Mouse (Mus musculus) embryo, embryonic 11 days (tissue): Measurements from ENCODE around the gene Plekhj1.
A peak's percentile ranks its signal among the peaks of the same experiment; 100 is the strongest.

Experiments
- DNase-seq: peaks from one replicate; pipeline ENCODE4 v3.0.0-alpha.2; 2015

Gene Plekhj1

DNA sequence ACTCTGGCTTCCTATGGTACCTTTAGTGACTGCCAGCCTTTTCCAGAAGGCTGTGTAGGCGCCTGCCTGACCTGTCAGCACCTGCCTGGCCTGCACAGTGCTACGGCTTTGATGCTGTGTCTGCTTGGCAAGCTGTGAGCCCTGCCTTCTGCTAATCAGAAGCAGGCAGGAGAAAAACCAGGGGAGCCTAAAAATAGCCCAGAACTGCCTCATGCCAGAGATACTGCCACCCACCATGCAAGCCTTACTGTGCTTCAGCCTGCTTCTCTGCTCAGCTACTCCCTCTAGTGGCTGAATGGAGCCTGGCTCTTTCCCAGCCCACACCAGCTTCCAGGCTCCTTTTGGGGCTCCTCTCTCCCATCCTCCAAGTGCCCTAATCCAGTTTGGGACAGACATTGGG, 23.9 kb downstream of the Plekhj1 start:
- DNase-seq = peak; percentile 78

DNA sequence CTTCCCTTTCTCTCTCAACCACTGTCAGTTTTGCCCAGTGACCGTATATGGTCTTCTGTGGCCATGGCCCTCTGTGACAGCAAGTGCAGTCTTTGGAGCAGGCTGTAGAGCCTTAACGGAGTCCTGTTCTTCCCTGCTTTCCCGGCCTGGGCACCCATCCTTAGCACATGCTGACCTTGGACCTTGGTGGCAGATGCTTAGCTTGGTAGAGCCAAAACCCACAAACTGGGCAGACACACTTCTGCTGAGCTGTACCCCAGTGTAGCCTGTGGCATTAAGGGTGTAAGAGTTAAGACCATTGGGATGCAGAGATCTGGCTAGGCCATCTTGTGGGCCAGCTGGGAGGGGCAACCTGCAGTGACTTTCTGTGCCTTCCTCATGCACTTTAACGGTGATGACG, 24.6 kb downstream of the Plekhj1 start:
- DNase-seq = no peak

DNA sequence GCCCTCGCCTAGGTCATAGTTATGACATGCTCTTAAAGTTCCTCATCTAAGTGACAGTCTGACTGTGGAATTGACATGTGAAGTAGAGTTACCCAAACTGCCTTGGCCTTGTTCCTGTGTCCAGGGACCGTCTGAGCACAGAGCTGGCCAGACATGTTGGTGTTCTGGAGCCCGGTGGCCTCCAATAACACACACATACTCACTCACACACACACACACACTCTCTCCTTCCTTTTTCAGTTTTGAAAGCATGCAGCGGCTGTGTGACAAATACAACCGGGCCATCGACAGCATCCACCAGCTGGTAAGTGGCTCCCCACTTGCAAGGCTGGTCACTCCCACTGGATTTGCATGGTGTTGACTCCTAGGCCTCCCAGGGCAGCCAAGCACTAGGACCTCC, 30.1 kb downstream of the Plekhj1 start:
- no peak for DNase-seq

DNA sequence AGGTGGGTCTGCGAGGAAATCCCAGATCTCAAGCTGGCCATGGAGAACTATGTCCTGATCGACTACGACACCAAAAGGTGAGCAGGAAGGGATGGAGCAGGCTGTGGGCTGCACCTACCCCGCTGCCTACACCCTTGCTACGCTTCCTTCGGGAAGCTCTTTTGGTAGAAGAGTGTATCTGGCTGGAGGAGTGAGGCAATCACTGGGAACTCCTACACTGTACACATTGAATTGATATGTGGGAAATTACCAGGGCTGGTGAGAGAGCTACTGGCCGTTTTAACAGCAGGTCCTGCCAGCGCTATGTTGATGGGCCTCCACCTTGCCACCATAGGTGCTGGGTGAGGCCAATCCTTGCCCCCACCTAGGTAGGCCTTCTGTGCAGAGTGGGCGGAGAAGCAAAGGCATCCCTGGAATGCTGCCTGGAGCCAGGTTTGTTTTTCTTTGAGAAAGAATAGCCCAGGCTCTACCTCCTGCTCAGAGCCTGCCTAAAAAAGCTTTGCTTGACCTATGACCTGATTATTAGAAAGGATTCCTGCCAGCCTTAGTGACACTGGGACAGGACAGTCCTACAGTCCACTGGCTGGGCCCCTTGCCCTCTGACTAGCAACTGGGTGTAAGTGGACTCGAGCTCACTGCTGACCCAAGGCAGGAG, 32.1 kb downstream of the Plekhj1 start:
- DNase-seq = no peak

DNA sequence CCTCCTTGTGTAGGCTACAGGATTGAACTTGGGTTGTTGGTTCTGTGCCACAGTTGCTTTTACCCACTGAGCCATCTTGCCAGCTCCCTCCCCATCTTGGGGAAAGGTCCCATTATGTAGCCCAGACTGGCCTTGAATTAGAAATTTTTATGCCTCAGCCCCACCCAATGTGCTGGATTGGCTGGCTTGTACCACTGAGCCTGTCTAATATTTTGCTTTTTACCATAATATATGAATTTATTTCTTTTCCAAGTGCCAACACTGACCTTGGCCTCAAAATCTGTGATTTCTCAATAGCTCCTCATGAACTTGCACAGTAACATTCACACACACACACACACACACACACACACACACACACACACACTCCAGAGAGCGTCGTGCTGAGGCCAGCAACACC, 32.7 kb downstream of the Plekhj1 start:
- no peak for DNase-seq

DNA sequence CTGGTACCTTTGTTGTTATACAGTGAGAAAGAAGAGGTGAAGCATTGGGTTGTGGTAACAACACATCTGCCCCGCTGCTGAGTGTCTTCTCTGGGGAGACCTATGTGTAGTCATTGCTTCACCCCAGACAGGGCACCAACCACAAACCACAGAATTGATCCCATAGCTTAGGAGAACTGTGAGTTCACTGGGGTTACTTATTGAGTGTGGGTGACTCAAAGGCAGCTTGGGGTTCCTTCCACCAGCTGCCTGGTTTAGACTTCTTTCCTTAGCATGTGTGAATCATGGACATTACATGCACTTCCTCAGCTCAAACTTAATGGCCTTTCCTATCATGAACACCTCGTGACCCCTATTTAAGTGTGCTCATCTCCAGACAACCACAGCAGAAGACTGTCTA, 34.9 kb downstream of the Plekhj1 start:
- DNase-seq = no peak

DNA sequence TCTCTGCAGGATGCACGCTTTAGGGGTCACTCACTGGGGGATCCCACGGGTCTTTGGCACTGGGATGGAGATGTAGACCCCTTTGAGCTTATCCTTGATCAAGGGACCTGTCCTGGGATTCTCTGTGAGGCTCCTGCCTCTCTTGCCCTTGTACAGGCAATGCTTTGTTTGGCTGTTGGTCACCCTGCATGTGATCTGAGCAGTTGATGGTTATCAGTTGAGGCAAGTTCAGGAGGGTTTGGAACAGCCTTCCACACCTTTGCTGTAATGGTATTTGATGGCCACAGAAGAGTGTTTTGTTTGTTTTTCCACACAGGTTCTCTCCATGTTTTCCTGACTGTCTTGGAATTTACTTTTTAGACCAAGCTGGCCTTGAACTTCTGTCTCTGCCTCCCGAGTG, 36.6 kb downstream of the Plekhj1 start:
- no peak for DNase-seq

DNA sequence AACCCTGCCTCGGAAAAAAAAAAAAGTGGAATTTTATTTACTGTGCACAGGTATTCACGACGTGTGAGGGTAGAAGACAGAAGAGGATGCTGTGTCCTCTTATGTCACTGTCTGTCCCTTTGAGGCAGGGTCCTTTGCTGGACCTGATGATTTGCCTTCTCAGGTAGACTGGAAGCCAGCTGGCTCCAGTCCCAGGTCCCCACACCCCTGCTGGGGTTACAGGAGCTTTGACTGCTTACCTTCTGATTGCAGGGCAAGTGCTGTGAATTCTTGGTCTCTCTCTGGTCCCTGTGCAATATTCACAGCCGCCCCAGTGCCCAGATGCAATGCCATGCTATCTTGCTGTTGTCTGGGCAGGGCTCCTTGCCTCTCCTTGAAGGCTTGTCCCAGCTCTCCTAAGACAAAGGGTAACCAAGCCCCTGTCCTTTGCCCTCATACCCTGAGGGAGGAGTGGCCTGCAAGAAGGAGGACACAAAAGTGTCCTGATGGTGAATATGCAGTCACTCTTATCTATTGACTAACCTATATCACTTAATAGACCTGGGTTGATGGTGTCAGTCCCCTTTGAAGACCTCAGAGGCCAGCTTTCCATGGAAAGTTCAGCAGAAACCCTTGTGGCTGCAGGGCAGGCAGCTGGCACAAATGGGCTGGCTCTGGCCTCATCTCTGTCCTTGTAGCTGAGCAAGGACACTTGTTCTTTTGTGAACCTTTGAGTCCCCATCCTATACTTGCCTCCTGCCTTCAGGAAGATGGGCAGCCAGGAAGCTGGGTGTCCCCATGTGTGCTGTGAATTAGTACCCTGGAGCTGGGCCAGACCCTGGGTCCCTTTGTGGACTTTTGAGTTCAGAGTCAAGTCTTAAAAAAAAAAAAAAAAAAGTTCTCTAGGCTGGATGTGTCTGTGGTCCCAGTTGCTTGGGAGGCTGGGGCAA, 37.6 kb downstream of the Plekhj1 start:
- DNase-seq = no peak

DNA sequence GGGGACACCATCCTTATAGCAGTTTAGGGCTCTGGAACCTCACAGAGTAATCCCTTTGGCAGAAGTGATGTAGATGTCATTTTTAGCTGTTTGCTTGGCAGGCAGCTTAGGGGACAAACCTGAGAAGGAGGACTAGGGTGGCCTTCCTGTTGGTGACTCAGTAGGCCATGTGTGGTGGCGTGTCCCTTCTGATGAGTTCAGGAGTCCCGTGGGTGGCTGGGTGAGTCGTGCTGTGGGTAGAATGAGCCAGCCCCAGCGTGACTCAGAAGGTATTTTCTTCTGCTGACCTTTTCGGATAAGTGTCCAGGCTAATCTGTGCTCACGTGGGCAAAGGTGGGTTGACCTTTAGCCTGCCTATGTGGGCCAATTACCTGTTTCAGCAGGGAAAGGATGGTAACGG, 39.8 kb downstream of the Plekhj1 start:
- no peak for DNase-seq

DNA sequence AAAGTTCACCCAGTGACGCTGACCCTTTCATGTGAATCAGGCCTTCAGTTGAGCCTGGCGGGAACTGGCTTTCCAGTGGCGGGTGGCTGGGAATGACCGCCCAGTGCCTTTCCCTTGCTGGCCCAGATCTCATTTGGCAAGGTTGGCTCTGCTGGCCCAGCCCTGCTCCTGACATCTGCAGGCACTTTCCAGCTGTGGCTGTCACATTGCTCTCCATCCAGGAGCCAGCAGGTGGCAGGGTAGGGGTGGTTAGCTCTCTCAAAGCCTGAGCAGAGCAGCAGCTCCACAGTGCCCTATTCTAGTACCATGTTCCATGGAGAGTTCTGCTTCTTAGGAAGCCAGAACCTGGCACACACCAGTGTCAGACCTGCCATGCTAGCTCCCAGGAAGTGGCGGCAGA, 40.7 kb downstream of the Plekhj1 start:
- DNase-seq = peak; percentile 68

DNA sequence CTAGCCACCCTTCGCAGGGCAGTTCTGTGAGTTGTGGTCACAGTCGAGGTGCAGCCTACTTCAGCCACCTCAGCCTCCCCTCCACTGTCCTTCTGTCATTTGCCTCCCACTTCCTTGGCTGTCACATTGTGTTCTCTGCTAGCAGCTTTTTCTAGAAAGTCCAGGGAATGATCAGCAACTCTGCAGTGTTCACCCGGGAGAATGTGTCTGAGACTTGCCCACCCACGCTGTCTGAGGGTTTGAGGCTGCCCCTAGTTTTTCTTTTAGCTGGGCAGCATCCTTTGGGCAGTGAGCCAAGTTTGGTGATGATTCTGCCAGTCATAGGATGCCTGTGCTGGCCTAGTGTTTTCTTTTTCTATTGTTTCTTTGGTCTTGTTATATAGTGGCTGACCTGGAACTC, 41.5 kb downstream of the Plekhj1 start:
- DNase-seq = no peak

DNA sequence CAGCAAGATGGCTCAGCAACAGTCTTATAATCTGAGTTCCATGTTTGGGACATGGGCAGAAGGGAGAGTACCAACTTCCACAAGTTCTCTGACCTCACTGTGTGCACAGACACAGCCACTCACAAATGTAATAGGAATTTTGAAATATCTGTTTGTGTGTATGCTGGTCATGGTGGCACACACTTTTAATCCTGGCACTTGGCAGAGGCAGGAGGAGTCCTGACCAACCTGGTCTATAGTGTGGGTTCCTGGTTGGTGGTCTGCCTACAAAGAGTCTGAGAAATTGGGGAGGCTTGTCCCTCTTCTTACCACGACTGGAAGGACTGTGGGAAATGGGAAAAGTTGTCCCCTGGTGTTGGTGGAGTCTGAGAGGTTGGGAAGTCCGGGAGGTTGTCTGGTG, 41.9 kb downstream of the Plekhj1 start:
- no peak for DNase-seq

DNA sequence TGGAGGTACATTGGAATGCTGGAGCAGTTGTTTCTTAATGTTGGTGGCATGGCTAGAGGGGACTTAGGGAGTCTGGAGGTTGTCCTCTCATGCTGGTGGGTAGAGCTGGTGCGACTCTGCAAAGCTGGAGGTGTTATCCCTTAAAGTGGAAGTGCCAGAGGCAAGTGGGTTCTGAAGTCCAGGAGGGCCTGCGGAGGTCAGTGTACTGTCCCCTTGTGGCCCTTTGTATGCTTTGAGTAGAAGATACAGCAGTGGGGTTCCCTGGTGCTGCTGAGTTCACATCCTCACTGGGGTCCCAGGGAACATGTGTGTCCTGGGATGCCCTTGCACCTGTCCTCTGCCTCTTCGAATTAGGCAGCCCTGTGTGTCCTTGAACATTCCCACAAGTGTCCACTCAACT, 42.3 kb downstream of the Plekhj1 start:
- no peak for DNase-seq

DNA sequence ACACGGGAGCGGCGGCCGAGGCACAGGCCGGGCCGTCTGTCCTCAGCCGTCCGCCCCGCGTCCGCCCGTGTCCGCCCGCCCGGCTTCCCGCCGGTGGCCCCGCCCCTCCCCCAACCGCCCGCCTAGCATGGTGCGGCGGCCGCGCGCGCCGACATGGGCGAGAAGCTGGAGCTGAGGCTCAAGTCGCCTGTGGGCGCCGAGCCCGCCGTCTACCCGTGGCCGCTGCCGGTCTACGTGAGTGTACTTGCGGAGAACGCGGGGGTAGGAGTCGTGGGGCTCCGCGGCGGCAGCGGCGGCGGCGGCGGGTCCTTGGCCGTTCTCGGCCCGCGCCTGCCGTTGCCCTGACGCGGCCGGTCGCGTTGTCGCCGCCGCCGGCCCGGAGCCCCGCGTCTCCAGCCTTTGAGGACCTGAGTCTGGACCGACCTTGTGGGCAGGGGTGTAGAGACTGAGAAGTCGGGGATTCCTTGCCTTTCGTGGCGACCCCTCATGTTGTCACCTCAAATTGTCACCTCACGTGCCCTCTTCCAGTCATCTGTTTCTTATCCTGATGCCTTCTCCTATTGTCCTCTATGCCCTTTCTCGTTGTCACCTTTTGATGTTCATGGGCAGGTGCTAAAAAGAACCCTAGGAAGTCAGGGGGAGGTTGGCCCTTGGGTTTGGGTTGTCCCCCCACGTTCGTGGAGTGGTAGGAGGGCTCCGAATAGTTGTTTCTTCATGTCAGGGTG, 43.0 kb downstream of the Plekhj1 start:
- DNase-seq = no peak

DNA sequence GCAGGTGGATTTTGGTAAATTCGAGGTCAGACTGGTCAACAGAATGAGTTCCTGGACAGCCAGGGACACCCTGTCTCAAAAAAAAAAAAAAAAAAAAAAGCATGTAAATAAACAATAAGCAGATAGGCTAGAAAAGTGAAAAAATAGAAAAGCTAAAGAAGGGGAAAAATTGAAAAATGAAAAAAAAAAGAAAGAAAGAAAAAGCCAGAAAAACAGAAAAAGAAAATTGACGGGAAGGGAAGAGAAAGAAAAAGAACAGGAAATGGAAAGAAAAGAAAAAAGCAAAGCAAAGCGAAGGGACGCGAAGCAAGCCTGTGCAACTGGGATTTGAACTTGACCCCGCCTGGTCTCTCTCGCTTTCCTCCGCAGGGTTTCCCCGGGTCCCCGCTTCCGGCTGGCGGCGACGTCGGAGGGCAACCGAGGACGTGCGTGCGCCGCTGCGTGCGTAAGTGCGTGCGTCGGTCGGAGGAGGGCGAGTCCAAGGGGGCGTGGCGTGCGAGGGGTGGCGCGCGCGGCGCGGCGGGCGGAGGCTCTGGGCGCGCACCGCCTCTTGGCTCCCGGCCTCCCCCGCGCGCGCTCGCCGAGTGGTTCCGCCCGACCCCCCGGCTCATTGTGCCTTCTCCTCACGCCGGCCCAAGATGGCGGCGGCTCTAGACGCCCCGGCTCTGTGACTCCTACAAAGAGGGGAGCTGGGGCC, 43.7 kb downstream of the Plekhj1 start, which contains the start of gene Dot1l:
TSS of gene Dot1l (plus strand) at position 613 of the 697 bp plus-strand sequence.
- DNase-seq = peak; percentile 99

DNA sequence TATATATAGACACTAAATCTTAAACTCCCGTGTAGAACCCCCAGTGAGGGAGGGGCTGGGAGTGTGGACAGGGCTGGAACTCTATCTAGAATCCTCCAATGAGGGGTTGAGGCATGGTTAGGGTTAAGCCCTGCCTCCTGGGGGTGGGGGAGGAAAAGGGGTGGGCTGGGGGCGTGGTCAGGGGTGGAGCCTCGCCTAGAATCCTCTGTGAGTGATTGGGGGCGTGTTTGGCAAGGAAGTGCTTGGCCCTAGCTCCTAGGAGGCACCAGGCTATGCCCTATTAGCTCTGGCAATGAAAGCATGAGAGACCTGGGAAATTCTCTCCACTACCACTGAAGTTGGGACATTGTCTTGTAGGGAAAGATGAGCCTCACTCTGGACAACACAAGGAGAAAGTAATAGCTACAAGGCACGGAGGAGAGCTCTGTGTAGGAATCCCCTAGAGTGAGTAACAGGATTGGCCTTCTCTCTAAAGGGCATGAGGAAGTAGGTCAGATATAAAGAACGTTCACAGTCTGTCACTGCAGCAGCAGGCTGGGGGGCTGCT, 46.3 kb downstream of the Plekhj1 start:
- DNase-seq = peak; percentile 88

DNA sequence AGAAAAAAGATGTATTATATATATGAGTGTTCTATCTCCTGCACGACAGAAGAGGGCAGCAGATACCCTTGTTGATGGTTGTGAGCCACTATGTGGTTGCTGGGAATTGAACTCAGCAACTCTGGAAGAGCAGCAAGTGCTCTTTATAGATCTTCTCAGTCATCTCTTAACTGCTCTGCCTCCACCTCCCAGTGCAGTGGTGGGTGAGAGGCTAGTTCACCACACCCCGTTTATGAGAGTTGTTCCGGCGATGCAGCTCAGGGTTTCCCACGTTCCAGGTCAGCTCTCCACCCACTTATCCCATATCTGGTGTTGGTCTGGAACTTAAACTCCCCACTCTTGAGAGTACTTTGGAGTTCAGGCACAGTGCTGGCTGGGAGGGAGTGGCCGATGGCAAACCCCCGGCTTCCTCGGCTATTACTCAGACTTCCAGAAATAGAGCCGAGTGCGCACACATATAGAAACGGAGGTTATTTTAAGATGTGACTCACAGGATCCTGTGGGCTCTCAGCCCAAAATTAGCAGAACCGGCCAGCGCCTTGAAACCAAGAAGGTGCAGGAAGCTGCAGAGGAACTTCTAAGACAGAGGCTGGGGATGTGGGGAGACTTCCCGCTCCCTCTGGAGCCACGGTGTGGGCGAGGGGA, 47.1 kb downstream of the Plekhj1 start:
- peak; percentile 39 for DNase-seq

DNA sequence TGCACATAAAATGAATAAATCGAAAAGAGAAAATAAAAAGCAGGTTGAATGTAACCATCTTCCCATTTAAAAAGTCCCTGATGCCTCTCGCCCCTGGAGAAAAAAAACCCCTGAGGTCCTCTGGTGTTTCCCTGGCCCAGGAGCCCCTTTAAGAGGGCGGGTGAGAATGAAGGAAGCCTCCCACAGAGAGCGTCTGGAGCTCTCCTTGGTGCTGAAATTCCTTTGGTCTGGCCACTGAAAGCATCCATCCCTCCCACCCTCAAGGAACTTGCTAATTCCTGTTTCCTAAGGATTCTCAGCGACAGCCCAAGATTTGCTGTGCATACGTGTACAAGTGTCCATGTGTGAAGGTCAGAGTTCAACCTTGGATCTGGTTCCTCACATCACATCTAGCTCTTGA, 49.8 kb downstream of the Plekhj1 start:
- DNase-seq = peak; percentile 88

DNA sequence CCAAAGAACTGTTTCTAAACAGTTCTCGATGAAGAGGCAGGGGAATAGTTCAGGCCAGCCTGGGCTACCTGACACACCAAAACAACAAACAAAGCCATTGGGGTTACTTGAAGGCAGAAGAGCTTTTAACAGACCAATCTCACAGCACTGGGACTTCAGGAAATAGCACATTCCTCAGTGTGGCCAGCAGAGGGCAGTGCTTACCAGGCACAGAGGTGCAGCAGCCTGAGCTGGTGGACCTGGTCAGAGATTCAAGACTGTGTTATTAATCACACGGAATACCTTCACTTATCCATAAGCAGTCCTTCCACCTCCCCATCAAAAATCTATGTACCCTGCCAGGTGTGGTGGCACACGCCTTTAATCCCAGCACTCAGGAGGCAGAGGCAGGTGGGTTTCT, 51.0 kb downstream of the Plekhj1 start:
- peak; percentile 71 for DNase-seq
